Mouse (Mus musculus) hindbrain, embryonic 15.5 days (tissue): ENCODE measurements around the gene Ackr3. TPM values are rescaled to one million over a fixed set of nuclear protein-coding genes. Genes with fewer than 3 reads are reported as not detected.
A peak's percentile ranks its signal among the peaks of the same experiment; 100 is the strongest.

Experiments used
- ATAC-seq: fragments of 200-750 bp; cut with Nextera tagmentation; 2 replicates; pipeline ENCODE4 v1.8.0; 2017; ENCODE audit warnings: low read depth, moderate number of reproducible peaks, moderate TSS enrichment; ENCODE audit not compliant: low FRiP score
- H3K27ac ChIP-seq: fragments of 300-500 bp; sonication (generic); replicated peaks from 2 replicates; pipeline ENCODE4 v1.5.1; 2015; ENCODE audit warnings: mild to moderate bottlenecking, inconsistent platforms
- H3K27me3 ChIP-seq: fragments of 300-500 bp; sonication (generic); 2 replicates; pipeline ENCODE4 v1.6.1; 2015; ENCODE audit warnings: control low read depth, inconsistent platforms
- H3K36me3 ChIP-seq: fragments of 300-500 bp; sonication (generic); 2 replicates; pipeline ENCODE4 v1.6.1; 2015; ENCODE audit warnings: control low read depth, inconsistent platforms
- H3K4me1 ChIP-seq: fragments of 300-500 bp; sonication (generic); replicated peaks from 2 replicates; pipeline ENCODE4 v1.6.1; 2015; ENCODE audit warnings: control low read depth, inconsistent platforms
- H3K4me2 ChIP-seq: fragments of 300-500 bp; sonication (generic); 2 replicates; pipeline ENCODE4 v1.6.1; 2015; ENCODE audit warnings: moderate library complexity, mild to moderate bottlenecking, inconsistent platforms
- H3K4me3 ChIP-seq: fragments of 300-500 bp; sonication (generic); 2 replicates; pipeline ENCODE4 v1.5.1; 2015; ENCODE audit warnings: mild to moderate bottlenecking, inconsistent platforms
- H3K9ac ChIP-seq: fragments of 300-500 bp; sonication (generic); 2 replicates; pipeline ENCODE4 v1.6.1; 2015; ENCODE audit warnings: inconsistent platforms
- H3K9me3 ChIP-seq: fragments of 300-500 bp; sonication (generic); 2 replicates; pipeline ENCODE4 v1.6.1; 2016; ENCODE audit warnings: control low read depth, inconsistent platforms
- WGBS: fragments of 180-500 bp; shearing (Covaris S2); methylation state at CpG from one replicate; pipeline ENCODE4 v1.1.7; 2015; 5-methylcytosine and 5-hydroxymethylcytosine counted together
- polyA plus RNA-seq: library from polyadenylated mRNA; unstranded; fragments of >200 nt; fragmentation: Nextera tagmentation; extraction: Ambion mirVana; gene quantifications from 2 replicates; pipeline ENCODE4 v1.2.1, GENCODE M21; 2015

Ackr3 gene
- polyA plus RNA-seq: 9.6 and 10.4 TPM in 2 replicates

DNA sequence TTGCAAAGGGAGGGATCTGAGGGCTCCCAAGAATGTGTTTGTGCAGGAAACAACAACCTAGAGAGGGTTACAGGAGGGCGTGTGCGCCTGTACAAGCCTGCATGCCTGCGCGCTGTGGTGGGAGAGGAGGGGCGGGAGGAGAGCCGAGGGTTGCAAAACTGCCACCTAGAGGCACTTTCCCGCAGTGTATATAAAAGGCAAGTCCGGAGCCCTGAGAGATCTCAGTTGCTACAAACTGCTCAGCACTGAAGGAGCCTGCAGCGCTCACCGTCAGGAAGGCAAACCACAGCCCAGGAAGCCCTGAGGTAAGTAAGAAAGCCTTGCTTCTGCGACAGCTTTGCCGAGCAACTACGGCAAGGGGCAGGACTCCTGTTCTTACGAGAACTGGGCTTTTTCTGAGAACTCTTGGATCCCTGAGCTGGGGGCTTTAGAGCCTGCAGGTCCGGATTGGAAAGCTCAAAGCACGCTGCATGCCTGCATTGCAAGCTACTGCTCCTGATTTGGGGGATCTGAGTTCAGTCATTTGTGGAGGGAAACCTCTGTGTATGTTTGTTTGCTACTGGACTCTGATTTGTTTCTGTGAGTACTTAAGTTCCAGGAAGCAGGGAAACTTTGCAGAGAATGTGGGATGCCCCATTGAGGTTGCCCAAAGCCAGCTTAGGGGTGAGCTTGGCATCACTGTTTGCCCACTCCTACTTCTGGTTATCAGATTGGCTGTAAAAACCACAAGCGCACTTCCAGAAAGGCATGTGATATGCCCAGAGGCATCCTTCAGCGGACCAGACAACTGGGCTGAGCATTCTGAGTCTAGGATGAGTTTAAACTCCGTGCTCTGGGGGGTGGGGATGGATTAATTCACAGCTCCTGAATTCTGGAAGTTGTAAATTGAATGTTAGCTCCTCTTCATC lies at the start of gene Ackr3:
Gene Ackr3 (plus strand): TSS at position 198 of the 908 bp plus-strand sequence.
- Histone ChIP-seq H3K4me1 (peaks cover 66% of the 10 kb centered on the region), H3K27me3 (peaks cover 8% of the 10 kb centered on the region), H3K27ac (peak within 1 kb of the TSS; percentile 74), H3K4me2 (peak within 1 kb of the TSS; percentile 60), H3K9ac (peak within 1 kb of the TSS; percentile 56), H3K4me3 (peak within 1 kb of the TSS; percentile 46), H3K9me3 (no peaks in the 10 kb centered on the region), H3K36me3 (no peaks in the 10 kb centered on the region)
- 1% methylated on average over 19 of the region's 19 CpGs for WGBS
- ATAC-seq: peak; percentile 85

DNA sequence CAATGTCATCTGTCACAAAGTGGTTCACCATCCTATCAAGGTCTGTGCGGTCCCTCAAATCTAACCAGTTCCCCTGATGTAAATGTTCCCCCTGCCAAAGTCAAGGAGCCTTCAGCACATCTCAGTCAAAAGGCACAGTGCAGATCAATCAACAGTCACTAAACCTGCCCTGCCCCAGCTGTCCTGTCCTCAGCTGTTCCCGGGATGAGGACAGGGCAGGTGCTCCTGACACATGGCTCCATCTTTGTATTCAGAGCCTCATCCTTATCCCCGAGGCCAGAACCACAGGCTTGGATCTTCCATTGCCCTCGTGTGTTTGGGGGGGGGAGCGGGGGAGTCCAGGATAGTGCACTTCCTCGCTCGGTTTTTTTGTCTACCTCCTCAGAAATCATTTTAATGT lies 47.2 kb upstream of the Ackr3 start:
- Histone ChIP-seq H3K4me1 (peaks cover 15% of the 10 kb centered on the region), H3K4me3 (no peak overlapping the region), H3K4me2 (no peak overlapping the region), H3K9ac (no peak overlapping the region), H3K27me3 (no peaks in the 10 kb centered on the region; the same call in 1 of the 2 replicates), H3K36me3 (no peaks in the 10 kb centered on the region), H3K9me3 (no peaks in the 10 kb centered on the region), H3K27ac (no peak overlapping the region)
- 66% methylated on average over 7 of the region's 7 CpGs for WGBS
- ATAC-seq: no peak

DNA sequence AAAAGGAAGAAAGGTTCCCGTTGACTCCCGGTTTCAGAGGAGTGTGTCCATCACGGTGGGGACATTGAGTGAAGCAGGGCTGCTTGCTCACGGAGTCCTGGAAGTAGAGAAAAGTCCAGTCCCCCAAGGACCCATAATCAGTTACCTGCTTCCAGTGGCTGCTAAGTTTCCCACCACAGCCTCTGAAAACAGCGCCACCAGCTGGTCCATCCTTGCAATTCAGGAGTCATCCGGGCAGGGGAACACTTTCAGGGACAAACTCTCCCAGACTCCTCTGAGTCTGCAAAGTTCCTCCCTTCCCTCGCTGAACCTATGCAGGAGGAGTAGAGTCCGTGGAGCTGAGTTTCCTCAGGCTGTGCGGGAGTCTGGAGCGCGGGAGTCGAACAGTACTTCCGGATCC lies 43.9 kb upstream of the Ackr3 start:
- 44% methylated on average over 13 of the region's 13 CpGs for WGBS
- Histone ChIP-seq H3K9me3 (no peaks in the 10 kb centered on the region), H3K4me1 (0 out of 2 replicates have a peak, but pooled peaks cover 5% of the 10 kb centered on the region), H3K4me2 (no peak overlapping the region), H3K9ac (no peak overlapping the region), H3K4me3 (no peak overlapping the region), H3K27me3 (no peaks in the 10 kb centered on the region; the same call in 1 of the 2 replicates), H3K27ac (no peak overlapping the region), H3K36me3 (no peaks in the 10 kb centered on the region)
- ATAC-seq: no peak

DNA sequence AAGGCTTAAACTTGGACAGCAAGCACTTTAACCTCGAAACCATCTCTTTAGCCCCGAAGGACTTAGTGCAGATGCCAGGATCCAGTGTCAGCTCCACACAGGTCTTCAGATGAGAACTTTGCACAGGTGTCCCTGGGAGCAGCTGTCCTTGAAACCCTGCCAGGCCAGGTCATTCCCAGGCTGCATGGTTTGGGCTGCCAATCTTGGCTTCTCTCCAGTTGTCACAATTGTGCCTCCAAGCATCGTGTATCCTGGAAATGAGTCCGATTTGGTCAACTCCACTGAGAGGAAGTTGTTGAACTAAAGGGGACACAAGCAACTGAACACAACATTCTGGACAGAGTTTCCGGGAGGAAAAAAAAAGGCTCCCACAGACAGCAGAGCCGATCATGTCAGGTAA lies 42.2 kb upstream of the Ackr3 start:
- Histone ChIP-seq H3K4me2 (no peak overlapping the region), H3K27me3 (no peaks in the 10 kb centered on the region), H3K9me3 (no peaks in the 10 kb centered on the region), H3K4me3 (no peak overlapping the region), H3K36me3 (no peaks in the 10 kb centered on the region), H3K9ac (no peak overlapping the region), H3K4me1 (0 out of 2 replicates have a peak, but pooled peaks cover 5% of the 10 kb centered on the region), H3K27ac (no peak overlapping the region)
- 82% methylated on average over 6 of the region's 6 CpGs for WGBS
- no peak for ATAC-seq

DNA sequence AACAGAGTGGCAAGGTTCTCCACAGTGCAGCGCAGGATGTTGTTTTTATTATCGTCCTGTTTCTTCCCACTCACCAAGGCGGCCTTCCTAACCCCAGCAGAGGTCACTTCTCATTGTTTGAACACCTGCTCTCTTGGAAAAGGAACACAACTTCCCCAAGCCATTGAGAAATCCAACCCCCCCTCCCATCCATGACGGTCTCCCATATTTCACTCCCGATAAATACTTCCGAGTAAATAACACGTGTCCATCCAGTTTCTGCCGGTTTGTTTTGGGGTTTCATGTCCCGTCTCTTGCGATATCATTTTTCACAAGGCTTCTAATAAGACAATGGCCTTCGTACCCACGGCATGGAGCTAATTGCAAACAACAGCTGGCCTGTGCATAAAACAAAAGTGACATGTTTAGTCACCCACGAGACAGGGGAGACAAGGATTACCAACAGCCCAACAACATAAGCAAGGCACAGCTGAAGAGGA lies 41.4 kb upstream of the Ackr3 start:
- WGBS: 29% methylated on average over 13 of the region's 13 CpGs
- peak overlapping the region; percentile 10; the same call in 1 of the 2 replicates for H3K4me2 ChIP-seq
- ATAC-seq: no peak

DNA sequence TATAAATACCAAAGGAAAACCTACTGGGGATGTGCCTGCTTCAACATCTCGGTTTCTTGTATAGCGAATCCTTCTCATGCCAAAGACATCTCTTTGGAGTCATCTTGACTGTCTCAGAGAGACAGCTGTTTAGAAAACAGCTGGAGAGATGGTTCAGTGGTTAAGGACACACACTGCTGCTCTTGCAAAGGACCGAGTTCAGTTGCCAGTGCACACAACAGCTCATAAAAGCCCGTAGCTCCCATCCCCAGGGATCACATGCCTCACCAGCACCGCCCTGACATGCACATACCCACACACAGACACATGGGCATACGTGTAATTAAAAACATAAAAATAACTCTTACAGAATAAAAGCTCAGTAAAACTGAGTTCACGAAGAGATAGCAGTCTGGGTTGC lies 40.6 kb upstream of the Ackr3 start:
- H3K27ac ChIP-seq: no peak overlapping the region

More for the DNA sequence above, 41.4 kb upstream of the Ackr3 start:
- Histone ChIP-seq H3K36me3 (no peaks in the 10 kb centered on the region), H3K4me3 (no peak overlapping the region), H3K9me3 (no peaks in the 10 kb centered on the region), H3K27me3 (no peaks in the 10 kb centered on the region), H3K27ac (no peak overlapping the region), H3K9ac (no peak overlapping the region), H3K4me1 (0 out of 2 replicates have a peak, but pooled peaks cover 5% of the 10 kb centered on the region)

DNA sequence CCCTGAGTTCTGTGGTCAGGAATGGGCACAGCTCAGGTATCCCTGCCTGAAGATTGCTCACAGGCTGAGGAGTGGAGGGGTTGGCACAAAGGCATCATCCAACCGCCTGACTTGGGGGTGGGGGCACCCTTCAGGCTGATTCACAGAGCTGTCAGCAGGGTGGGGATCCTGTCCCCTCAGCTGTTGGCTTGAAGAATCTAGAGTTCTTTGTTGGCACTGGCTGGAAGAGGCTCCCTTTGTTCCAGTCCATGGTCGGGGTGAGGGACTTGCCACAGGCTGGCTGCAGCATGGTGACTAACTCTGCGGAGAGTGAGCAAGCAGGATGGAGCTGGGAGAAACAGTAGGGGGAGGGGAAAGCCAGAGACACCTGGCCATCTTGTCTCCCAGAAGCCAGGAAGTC lies 39.5 kb upstream of the Ackr3 start:
- no peak overlapping the region for H3K4me3 ChIP-seq
- no peaks in the 10 kb centered on the region for H3K36me3 ChIP-seq
- no peak overlapping the region for H3K27ac ChIP-seq
- WGBS: 23% methylated on average over 3 of the region's 3 CpGs
- no peak overlapping the region for H3K9ac ChIP-seq
- H3K9me3 ChIP-seq: no peaks in the 10 kb centered on the region
- H3K27me3 ChIP-seq: no peaks in the 10 kb centered on the region
- no peak overlapping the region for H3K4me2 ChIP-seq
- no peak for ATAC-seq
- 0 out of 2 replicates have a peak, but pooled peaks cover 5% of the 10 kb centered on the region for H3K4me1 ChIP-seq

More for the DNA sequence above, 40.6 kb upstream of the Ackr3 start:
- H3K36me3 ChIP-seq: no peaks in the 10 kb centered on the region
- no peak overlapping the region for H3K4me3 ChIP-seq
- no peak overlapping the region for H3K9ac ChIP-seq
- 77% methylated on average over 7 of the region's 7 CpGs for WGBS
- no peaks in the 10 kb centered on the region for H3K9me3 ChIP-seq
- H3K27me3 ChIP-seq: no peaks in the 10 kb centered on the region
- H3K4me2 ChIP-seq: no peak overlapping the region
- ATAC-seq: no peak
- 0 out of 2 replicates have a peak, but pooled peaks cover 5% of the 10 kb centered on the region for H3K4me1 ChIP-seq

DNA sequence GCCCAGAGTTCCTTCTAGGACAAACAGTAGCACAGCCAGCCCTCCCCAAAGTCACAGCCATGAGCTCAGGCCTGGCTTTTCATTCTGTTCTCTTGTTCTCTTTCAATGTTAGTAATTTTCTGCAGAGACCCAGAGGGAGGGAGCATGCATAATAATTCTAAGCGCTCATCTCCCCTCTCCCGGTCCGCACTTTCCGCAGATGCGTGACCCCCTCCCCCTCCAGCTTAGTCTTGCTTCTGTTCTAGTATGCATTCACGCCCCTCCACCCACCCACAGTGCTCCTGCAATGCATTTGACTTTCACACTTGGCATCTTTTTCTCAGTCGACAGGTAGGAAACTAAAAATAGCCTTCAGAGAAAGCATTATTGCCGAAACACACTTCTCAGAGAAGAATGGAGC lies 29.4 kb upstream of the Ackr3 start:
- Histone ChIP-seq H3K27ac (no peak overlapping the region), H3K4me3 (no peak overlapping the region), H3K27me3 (0 out of 2 replicates have a peak, but pooled peaks cover 3% of the 10 kb centered on the region), H3K4me2 (no peak overlapping the region), H3K4me1 (peaks cover 9% of the 10 kb centered on the region), H3K9ac (no peak overlapping the region), H3K9me3 (no peaks in the 10 kb centered on the region), H3K36me3 (no peaks in the 10 kb centered on the region)
- ATAC-seq: no peak
- WGBS: 23% methylated on average over 8 of the region's 8 CpGs

DNA sequence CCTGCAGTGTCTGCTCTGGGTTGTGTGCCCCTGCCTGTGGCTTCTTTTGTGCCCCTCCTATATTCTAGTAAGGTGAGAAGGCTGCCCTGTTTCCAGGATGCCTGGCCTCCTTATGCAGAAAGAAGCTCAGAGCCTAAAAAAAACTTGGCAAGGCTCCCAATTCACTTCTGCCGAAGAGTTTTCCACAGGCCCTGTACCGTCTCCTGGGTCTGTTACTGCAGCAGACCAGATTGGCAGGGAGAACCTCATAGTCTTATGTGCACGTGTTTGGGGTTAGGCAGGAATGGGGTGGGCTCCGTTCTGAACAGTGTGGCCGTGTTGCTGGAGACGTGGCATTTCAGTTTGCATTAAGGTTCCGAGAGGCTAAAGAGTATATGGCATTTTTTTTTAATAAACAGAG lies 27.6 kb upstream of the Ackr3 start:
- Histone ChIP-seq H3K9ac (no peak overlapping the region), H3K9me3 (no peaks in the 10 kb centered on the region), H3K4me3 (no peak overlapping the region), H3K4me2 (no peak overlapping the region), H3K27me3 (0 out of 2 replicates have a peak, but pooled peaks cover 3% of the 10 kb centered on the region), H3K36me3 (no peaks in the 10 kb centered on the region), H3K4me1 (peaks cover 9% of the 10 kb centered on the region), H3K27ac (no peak overlapping the region)
- ATAC-seq: no peak
- WGBS: 59% methylated on average over 7 of the region's 7 CpGs

DNA sequence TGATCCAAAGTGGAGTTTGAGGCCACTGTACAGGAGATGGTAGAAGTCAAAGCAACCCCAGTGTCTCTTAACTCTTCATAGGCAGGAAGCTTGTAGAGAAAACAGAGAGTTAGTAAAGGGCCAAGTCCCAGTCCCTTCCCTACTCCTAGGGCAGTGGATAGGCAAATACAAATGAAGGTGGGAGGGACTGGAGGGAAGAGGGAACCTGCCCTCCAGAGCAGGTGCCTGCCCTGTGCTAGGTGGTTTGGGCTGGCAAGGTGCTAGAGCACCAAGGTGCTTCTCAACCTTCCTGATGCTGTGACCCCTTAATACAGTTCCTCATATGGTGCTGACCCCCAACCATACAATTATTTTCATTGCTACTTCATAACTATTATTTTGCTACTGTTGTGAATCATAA lies 26.2 kb upstream of the Ackr3 start:
- Histone ChIP-seq H3K4me3 (no peak overlapping the region), H3K27ac (no peak overlapping the region), H3K4me1 (peaks cover 9% of the 10 kb centered on the region), H3K4me2 (no peak overlapping the region), H3K36me3 (no peaks in the 10 kb centered on the region), H3K9me3 (no peaks in the 10 kb centered on the region), H3K27me3 (0 out of 2 replicates have a peak, but pooled peaks cover 3% of the 10 kb centered on the region), H3K9ac (no peak overlapping the region)
- ATAC-seq: no peak

DNA sequence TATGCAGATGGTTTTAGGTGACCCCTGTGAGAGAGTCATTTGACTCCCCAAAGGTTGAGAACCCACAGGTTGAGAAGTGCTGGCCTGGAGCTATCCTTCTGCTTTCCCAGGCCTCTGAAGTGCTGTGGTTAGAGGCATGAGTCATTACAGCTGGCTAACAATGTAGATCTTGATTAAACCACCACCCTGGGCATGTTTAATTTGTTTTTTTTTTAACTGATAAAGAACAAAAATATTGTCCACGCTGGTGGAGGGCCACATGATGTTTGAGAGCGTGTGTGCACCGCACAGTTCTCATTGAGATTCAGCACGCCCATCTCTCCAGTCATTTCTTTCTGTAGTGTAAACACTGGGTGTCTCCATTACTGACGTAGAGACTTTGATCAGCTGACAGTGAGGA lies 25.8 kb upstream of the Ackr3 start:
- 0 out of 2 replicates have a peak, but pooled peaks cover 3% of the 10 kb centered on the region for H3K27me3 ChIP-seq
- H3K9me3 ChIP-seq: no peaks in the 10 kb centered on the region
- no peak overlapping the region for H3K4me3 ChIP-seq
- peaks cover 9% of the 10 kb centered on the region for H3K4me1 ChIP-seq
- no peaks in the 10 kb centered on the region for H3K36me3 ChIP-seq
- H3K4me2 ChIP-seq: no peak overlapping the region
- no peak for ATAC-seq
- 75% methylated on average over 5 of the region's 5 CpGs for WGBS
- H3K27ac ChIP-seq: no peak overlapping the region
- H3K9ac ChIP-seq: no peak overlapping the region

DNA sequence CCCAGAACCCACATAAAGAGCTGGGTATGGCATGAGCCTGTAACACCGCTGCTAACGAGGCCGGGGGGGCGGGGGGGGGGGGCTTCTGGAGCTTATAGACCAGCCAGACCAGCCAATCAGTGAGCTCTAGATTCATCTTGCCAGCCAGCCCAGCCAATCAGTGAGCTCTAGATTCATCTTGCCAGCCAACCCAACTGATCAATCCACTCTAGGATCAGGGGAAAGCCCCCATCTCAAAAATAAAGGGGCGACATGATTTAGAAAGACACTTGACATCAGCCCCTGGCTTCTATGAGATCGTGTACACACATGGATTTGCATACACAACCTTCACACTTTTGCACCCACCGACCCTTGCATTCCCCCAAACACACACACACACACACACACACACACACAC lies 23.3 kb upstream of the Ackr3 start:
- Histone ChIP-seq H3K27me3 (0 out of 2 replicates have a peak, but pooled peaks cover 3% of the 10 kb centered on the region), H3K4me1 (no peaks in the 10 kb centered on the region), H3K4me2 (no peak overlapping the region), H3K9ac (no peak overlapping the region), H3K27ac (no peak overlapping the region), H3K9me3 (no peaks in the 10 kb centered on the region), H3K4me3 (no peak overlapping the region), H3K36me3 (no peaks in the 10 kb centered on the region)
- ATAC-seq: no peak
- 82% methylated on average over 7 of the region's 7 CpGs for WGBS
